Mouse (Mus musculus): ENCODE data around the gene Etl4. TPM values are rescaled to one million over a fixed set of nuclear protein-coding genes. Genes with fewer than 3 reads are reported as not detected.

Gene Etl4
- total and polyA plus RNA-seq, 3 experiments: 10.1 to 29.4 (median 23.3) TPM

DNA sequence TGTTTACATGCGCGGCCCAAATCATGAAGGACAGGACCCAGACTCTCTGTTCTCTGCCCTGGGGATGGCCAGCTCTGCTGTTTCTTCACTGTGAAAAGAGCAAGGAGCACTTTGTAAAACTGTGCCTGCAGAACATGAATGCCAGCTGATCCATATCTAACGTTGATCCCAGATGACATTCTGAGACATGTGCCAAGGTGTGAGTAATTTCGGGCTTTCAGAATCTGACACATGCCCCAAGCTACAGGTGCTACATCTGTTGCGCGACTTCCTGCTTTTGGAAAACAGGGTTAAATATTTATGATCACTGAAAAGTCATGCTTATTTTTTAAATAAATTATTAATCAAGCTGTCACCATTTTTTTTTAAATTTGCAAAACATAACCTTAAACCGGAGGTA is 801.0 kb downstream of the Etl4 start:
- no peak for DNase-seq

DNA sequence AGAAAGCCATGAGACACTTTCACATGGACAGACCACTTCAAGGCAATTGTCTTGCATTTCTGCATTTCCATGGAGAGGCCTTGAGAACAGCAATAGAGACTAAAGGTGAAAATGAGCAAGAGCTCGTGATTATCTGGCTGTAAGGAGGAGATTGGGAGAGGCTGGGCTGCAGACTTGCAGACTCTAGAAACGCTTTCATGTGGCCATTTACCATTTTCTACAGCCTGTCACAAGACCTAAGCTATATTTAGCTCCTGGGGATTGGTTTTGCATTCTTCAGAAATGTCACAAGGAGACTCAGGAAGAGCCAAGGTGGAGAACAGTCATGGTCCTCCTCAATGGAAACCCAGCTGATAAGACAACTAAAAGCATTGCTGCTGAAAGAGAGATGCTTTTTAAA is 801.4 kb downstream of the Etl4 start:
- DNase-seq: no peak

DNA sequence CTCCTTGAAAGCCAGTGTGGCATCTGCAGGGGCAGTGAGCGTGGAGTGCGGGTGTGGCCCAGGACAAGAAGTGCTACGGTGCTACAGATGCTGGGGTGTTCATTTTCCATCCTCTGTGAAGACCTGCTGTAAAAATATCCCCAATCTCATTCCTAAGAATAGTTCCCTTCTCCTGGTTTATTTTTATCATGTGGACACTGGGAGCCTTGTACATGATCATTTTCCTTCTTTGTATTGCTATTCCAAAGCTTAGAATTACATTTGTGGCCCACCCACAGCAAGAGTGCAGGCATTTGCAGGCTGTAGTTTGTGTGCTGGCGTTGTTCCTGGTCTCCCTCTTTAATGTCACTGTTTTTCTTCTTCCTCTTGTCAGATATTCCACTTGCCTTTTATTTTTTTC is 809.5 kb downstream of the Etl4 start:
- DNase-seq: no peak

DNA sequence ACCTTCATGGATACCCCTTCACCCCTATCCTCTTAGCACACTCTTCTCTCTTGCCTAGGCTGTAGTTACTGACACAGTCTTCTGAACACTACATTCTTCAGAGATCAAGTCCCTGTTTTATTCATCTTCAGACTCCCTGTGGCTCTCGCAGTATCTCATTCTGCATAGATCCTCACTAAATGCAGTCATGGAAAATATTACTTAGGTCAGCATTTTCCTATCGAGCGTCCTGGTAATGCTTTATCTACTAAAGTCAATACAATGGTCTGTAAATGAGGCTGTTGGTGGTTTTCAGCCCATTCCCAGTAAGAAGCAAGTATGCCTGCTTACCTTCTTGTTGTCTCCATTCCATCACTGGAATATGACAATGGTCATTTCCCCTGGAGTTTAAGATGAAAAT is 811.5 kb downstream of the Etl4 start:
- no peak for DNase-seq

DNA sequence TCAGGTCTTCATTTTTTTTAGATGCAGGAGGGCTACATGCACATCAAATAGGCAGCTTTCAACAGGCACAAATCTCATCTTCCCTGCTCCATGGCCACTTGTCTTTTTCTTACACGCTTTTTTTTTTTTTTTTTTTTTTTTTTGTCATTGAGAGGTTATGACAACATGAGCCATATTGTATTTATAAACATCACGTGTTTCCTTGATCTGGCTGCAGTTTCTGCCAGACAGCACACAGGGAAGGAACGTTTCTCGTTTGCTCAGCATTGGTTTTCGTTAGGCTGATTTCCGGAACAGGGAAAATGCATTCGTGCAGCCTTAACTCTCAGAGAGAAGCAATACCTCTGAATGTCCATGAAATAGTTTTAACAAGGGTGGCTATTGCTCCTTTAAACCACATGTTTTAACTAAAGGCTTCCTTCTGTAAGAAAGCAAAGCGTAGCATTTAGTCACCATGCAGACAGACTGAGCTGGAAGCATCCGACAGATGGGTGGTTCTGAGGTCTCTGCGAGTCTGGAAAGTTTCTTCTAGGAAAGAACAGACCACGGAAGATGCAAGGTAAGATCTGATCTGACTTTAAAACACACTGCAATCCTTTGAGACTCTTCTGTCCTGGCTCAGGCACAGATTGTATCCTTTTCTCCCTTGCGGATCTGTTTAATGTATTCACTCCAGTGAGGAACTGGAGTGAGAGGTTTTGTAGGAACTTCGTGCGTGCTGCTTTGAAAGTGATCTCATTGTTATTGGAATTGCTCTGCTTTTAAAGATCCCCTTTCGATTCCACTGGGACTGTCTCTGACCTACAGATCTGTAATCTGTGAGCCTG is 812.8 kb downstream of the Etl4 start:
- peak; percentile 35 for DNase-seq

DNA sequence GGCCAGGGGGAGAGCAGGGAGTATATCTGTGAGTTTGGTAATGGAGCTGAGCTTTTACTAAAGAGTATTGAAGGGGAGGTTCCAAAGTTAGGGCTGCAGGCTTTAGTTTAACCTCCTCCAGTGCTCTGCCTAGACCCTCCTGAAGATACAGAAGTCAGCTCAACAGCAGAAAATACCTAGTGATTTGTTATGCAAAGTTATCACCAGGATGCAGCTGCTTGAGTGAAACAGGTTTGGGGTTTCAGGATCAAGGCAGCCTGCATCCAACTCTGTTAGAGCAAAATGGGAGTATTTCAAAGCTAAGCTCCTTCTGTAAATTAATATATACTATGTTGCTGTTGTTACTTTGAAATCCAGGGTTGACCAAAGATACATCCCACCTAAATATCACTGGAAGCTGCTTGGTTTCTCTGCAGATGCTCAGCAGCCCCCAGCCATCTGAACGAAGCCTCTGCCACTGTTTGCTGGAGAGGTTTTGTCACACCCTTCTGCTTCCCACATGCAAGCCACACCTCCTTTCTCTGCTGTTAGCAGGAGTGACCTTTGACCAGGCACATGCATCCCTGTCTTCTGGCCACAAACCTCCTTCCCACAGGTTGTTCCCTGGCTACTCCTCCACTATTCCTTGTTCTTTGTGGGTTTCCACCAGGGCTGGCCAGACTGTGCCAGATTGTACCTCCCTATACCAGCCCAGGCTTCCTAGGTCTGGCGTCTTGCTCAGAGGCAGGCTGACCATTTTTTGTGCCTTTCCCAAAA is 814.6 kb downstream of the Etl4 start:
- no peak for DNase-seq

DNA sequence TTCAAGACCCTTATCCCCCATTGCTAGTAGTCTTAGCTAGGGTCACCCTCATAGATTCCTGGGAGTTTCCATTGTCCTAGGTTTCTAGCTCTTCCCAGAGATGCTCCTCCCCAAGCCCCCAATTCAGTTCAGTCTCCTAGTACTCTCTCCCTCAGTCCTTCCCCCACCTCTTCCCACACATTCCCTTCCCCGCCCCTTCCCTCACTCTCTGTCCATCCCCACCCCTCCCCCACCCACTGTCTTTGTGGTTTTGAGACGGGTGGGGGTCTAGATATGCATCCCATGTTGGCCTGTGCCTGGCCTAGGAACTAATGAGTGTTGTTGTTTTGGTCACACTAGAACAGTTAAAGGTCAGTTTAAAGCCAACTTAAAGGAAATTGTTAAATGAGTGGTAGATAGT is 817.4 kb downstream of the Etl4 start:
- no peak for DNase-seq

DNA sequence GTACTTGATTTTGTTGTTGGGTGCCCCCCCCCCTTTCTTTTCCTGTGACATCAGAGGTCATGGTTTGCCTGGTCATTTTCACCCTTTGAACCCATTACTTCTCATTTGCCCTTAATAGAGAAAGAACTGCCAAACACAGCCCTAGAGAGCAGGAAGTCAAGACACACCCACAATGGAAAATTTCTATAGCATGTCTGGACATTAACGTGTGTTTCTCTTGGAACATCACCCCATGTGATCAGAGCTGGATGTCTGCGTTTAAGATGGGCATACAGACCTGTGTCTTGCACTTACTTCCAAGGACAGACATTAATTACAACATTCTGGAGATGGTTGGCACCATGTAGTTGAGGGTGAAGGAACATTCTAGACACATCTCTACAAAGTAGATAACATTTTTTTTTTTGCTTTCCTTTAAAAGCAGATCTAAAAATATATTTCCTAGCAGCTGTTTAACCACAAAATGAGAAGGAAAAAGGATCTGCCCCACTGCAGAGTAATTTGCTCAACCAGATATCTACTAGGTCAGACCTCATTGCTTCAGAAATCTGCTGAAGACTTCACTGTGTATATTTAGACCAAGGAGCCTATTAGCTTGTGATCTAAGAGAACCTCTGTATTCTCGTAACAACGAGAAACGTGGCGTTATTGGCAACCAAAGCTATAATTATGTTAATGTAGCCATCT is 818.3 kb downstream of the Etl4 start:
- DNase-seq: no peak

DNA sequence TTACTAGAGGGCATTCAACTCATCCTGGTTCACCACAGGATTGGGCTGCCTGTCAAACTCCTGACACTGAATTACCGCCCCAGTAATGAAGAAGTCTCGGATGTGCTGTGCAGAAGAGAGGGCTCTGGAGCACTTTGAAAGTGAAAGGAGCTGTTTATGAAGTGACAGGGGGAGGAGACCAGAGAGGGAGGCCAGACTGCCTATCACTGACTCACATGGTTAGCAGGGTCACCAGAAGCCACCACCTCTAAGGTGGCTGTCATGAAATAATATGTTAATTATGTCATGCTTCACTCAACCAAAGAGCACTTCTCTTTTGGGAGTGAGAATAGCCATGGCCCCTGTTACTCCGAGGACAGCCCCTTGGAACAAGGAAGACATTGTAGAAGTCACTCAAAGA is 825.9 kb downstream of the Etl4 start:
- DNase-seq: no peak

DNA sequence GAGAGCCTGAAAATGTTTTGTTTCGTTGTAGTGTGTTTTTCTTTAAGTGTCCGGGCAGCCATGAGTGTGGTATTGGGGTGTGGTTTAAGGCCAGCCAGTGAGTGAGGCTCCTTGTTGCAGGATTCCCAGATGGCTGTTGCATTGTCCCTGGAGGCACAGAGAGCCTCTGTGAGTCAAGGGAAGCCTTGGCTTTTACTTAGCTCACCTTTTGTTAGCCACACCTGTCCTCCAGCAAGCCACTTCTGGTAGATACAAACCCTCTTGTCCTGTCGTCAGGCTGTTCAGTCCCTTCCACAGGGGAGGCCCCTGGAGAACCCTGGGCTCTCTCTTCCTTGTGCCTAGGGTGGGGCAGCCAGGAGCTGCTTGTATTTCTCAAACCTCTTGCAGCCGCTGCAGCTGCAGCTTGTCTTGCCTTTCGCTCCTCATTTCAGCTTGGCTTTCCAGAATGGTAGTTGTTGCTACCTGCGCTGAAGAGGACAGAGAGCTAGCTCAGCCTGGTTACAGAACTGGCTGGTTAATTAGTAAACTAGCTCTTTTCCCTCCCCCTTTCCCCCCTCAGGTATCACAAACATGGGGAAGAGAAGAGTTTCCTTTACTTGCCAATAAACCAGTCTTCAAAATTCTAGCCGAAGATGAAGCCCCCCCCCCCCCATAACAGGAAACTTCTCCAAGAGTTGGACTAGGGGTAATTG is 826.9 kb downstream of the Etl4 start:
- no peak for DNase-seq

DNA sequence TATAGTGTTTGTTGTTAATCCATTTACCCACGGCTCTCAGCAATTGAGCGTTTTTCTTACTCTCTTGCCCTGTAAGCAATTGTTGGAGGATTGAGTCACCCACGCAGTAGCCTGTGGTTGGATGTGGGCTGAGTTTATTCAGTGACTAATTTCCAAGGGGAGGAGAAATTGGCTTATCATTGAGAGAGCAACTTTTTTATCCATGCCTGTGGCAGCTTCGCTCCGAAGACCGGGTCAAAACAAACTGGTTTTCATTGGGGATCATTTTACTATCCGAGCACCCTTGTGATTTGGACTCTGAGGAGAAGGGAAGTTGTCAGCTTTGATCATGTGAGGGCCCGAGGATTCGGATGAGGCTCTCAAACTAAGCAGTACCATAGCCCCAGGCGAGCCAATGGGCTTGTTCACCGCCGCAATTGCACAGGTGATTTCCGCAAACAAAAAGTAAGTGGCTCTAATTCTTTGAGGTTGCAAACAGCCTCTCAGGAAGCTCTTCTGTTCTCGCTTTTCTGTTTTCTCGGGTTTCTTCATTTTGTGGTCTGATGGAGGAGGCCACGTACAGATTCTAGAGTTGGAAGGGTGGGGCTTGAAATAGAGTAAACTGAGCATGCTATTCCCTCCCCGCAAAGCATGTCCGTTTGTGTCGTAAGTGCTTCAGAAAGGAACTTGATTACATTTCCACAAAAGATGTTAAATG is 827.7 kb downstream of the Etl4 start:
- DNase-seq: peak; percentile 55

DNA sequence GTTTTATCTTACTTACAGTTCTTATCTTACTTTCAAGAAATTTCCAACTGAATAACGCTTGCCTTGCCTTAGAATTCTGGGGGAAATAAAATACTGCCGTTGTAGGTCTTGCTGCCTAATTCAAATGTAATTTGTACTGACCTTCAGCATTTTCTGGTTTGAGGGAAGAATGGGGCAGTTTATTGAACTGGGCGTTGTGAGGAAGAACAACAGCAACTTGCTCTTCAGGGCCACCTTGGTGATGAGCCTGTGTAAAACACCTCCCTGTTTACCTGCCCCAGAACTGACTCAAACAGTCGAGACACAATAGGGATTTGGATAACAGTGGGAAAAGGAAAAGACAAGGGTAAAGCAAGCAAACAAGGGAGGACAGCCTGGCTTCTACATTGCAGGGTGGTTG is 828.3 kb downstream of the Etl4 start:
- DNase-seq: no peak

DNA sequence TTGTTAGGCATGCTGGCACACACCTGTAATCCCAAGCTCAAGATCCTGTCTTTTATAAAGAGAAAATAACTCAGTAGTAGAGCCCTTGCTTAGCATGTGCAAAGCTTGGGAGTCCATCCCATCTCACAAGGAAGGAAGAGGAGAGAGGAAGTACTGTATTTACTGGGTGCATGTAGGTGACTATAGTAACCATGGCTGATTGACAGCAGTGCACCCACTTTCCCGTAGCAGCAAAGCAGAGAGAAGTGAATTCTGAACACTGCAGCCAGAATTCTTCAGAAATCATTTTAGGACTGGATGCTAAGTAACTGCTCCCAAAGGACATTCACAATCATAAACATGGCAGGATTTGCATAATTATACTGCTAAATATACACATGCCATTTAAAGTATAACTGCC is 838.1 kb downstream of the Etl4 start:
- DNase-seq: no peak

DNA sequence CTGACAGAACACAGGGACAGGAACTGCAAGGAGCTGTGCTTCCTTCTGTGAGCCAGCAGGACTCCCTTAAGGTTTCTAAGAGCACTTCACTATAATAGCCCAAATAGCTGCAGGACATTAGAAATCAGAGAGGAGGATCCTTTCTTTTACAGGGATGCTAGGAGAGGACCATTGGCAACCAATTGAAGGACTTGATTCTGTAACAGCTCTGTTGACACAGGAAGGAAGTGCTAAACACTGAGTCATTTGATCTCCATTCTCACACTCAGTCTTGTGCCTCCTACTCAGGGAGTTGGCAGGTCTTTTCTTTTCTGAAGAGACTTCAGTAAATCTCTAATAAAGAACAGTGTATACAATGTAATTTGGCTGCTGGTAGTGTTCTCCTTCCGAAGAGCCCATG is 838.9 kb downstream of the Etl4 start:
- DNase-seq: no peak

DNA sequence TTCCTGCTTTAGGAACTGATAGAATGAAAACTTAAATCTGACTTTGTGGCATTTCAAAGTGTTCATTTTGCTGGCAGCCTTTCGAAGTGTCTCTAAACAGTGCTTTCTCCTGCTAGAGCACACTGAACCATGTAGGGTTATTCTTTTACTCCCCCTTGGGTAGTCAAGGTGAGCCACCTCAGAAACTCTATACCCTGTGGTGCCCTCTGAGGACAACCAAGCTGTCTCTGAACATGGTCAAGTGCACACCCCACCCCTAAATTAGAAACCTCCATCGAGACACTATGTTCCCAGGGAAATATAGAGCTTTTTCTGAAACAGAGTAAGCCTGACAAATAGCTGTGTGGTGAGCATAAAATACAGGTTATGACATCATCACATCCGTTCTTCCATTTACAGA is 840.1 kb downstream of the Etl4 start:
- DNase-seq: no peak

DNA sequence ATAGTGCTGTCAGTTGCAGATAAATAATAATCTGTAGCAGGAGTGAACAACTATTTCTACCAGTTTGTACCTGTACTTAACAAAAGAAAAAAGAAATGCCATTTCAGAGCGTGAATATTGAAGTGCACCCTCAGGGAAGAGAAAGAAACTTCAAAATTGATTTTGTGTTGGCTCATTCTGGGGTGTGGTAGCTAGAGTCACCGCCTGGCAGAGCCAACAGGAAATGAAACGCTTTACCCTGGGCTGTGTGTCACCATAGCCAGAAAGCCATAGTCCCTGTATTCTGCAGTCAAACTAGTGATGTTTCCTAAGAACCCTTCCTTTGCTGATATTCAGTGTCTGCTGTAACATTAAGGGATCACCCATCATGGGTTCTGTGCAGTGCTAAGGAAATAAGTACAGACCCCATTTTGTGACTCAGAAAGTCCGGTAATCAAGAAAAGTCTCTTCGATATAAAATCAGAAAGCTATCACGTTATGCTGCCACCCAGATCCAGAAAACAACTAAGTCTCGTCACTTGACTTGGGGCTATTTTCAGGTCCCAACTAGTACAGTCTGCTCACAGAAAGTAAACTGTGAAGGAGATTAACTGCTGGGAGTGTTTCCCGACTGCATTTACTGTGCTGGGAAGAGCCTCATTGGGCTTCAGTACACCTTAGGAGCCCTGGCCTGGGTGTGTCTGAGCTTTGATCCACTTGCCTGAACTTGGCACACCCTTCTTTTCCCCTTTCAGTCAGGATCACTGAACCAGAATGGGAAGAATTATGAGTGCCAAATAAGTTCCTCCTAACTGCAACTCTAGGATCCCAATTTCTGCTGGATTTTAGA is 843.9 kb downstream of the Etl4 start:
- DNase-seq: no peak

DNA sequence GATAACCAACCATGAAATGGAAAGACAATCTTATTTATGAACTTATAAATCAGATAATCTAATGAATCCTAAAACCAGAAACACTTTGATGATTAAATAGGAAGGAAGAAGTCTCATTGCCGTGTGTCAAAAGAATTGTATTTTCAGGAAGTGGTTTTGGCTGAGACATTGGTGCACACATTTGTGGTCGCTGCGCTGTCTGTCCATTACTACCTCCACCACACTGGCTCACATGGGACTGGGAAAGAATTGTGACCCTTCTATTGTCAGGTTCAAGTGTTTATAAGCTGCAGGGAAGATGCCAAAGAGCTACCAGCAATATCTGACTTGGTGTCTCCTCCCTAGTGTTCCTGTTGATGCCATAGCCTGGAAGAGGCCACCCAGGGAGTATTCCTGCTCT is 847.4 kb downstream of the Etl4 start:
- DNase-seq: no peak

DNA sequence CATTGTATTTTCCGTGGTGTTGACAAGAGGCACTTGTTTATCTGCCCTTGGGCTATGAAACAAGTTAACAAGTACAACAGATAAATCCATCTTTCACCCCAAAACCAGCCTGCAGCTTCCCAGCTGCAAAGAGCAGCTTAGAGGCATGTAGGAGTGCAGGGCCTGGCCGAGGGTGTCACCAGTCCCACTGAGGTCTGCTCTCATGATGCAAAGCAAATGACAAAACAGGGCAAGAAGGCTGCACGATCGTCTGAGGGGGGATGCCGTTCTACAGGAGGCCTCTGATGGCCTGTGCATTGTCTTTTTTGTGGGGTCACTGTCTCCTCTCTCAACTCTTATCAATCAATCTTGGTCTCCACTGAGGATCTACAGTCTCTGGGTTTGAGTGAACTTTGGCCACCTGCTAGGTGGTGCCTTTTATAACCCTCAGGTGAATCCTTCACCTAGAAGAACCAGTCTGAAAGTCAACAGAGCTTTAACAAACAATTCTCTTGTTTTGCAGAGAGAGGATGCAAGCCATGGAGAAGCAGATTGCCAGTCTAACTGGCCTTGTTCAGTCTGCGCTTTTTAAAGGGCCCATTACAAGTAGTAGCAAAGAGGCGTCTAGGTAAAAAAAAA is 849.6 kb downstream of the Etl4 start:
- DNase-seq: no peak

DNA sequence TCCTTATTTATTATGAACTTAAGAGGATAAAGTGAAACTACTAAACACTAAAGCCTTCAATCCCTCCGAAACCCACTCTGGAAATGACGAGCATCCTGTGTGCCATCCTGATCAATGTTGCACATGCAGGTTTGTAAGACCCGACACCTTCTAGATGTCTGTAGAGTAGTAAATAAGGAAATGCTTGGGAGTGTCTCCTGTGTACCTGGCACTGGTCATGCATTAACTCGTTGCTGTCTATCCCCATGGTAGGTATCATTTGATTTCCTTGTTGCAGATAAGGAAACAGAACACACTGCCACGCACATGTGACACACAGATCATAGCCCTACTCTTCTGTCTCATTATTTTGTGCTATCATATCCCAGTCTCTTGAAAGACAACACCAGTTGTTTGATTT is 851.7 kb downstream of the Etl4 start:
- DNase-seq: no peak

DNA sequence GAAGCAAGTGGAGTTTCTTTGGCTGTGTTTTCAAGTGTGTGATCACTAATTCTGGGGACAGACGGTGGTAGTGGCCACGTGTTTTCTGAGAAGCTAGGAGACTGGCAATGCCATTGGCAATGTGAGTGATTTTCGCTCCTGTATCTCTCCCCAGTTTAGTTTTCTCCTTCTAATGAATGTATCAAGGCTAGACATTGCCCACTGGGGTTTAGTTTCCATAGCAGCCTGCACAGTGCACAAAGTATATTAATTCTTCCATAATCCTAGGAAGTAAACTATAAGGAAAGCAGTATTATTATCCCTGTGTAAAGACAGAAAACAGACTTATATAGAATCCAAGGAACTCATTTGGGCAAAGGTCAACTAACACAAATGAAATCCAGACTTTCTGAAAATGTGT is 852.2 kb downstream of the Etl4 start:
- no peak for DNase-seq
